Mouse (Mus musculus) heart, postnatal 0 days (tissue): ENCODE results near the gene Tbx19. TPM values are rescaled to one million over a fixed set of nuclear protein-coding genes. Genes with fewer than 3 reads are reported as not detected.
A peak's percentile ranks its signal among the peaks of the same experiment; 100 is the strongest.

ENCODE experiments used
- ATAC-seq: fragments of 200-750 bp; cut with Nextera tagmentation; 2 replicates; pipeline ENCODE4 v1.8.0; 2017; ENCODE audit warnings: low read depth, moderate number of reproducible peaks, moderate library complexity; ENCODE audit not compliant: insufficient read depth
- DNase-seq: peaks from one replicate; pipeline ENCODE4 v3.0.0-alpha.2; 2016; ENCODE audit warnings: low spot score
- H3K27ac ChIP-seq: fragments of 300-500 bp; sonication (generic); 2 replicates; pipeline ENCODE4 v1.5.1; 2014; ENCODE audit warnings: low read depth, mild to moderate bottlenecking
- H3K27me3 ChIP-seq: fragments of 300-500 bp; sonication (generic); 2 replicates; pipeline ENCODE4 v1.6.1; 2014; ENCODE audit warnings: low read length, mixed read lengths; ENCODE audit not compliant: control insufficient read depth, insufficient read depth
- H3K36me3 ChIP-seq: fragments of 300-500 bp; sonication (generic); replicated peaks from 2 replicates; pipeline ENCODE4 v1.6.1; 2014; ENCODE audit warnings: low read length, mixed read lengths; ENCODE audit not compliant: control insufficient read depth, insufficient read depth
- H3K4me1 ChIP-seq: fragments of 300-500 bp; sonication (generic); 2 replicates; pipeline ENCODE4 v1.6.1; 2014; ENCODE audit warnings: antibody characterized with exemption; ENCODE audit not compliant: control insufficient read depth, insufficient read depth
- H3K4me2 ChIP-seq: fragments of 300-500 bp; sonication (generic); 2 replicates; pipeline ENCODE4 v1.6.1; 2014; ENCODE audit warnings: low read depth, mild to moderate bottlenecking, low read length, moderate library complexity
- H3K4me3 ChIP-seq: fragments of 300-500 bp; sonication (generic); 2 replicates; pipeline ENCODE4 v1.5.1; 2014; ENCODE audit warnings: low read depth, low read length
- H3K9ac ChIP-seq: fragments of 300-500 bp; sonication (generic); replicated peaks from 2 replicates; pipeline ENCODE4 v1.6.1; 2014; ENCODE audit warnings: low read depth, low read length, mixed read lengths
- H3K9me3 ChIP-seq: fragments of 300-500 bp; sonication (generic); replicated peaks from 2 replicates; pipeline ENCODE4 v1.6.1; 2016; ENCODE audit warnings: low read length; ENCODE audit not compliant: control insufficient read depth
- CTCF ChIP-seq: IDR thresholded peaks from 2 replicates; pipeline ENCODE4 v1.5.1; 2016; ENCODE audit warnings: antibody characterized with exemption, control low read depth, low read depth
- EP300 ChIP-seq: IDR thresholded peaks from 2 replicates; pipeline ENCODE4 v1.6.1; 2016; ENCODE audit warnings: antibody characterized with exemption, low read depth
- WGBS: fragments of 180-500 bp; shearing (Covaris S2); extraction: QIAGEN DNeasy Blood & Tissue Kit; methylation state at CpG from one replicate; pipeline ENCODE4 v1.1.7; 2014; 5-methylcytosine and 5-hydroxymethylcytosine counted together
- polyA plus RNA-seq: library from polyadenylated mRNA; unstranded; fragments of >200 nt; fragmentation: Nextera tagmentation; extraction: Ambion mirVana; gene quantifications from 2 replicates; pipeline ENCODE4 v1.2.1, GENCODE M21; 2015
- total RNA-seq: library from RNA; depleted of rRNA; stranded (reverse); fragments of >200 nt; gene quantifications from 2 replicates; pipeline ENCODE4 v1.2.3, GENCODE M21; 2014; ENCODE audit warnings: low replicate concordance

Tbx19 gene
- total and polyA plus RNA-seq, 2 experiments from 2014 or later: not detected

GRCm38 (mm10) chr1:165151216-165151615 lies 9.4 kb downstream of the Tbx19 start:
- Histone ChIP-seq H3K36me3 (no peaks in the 10 kb centered on the region), H3K4me3 (no peak overlapping the region), H3K4me1 (no peaks in the 10 kb centered on the region), H3K4me2 (no peak overlapping the region), H3K27me3 (no peaks in the 10 kb centered on the region), H3K27ac (no peak overlapping the region), H3K9ac (no peak overlapping the region), H3K9me3 (no peaks in the 10 kb centered on the region)
- 45% methylated on average over 8 of the region's 8 CpGs for WGBS
- TF ChIP-seq CTCF: no peak
- TF ChIP-seq EP300: no peak
- DNase-seq: no peak
- ATAC-seq: no peak

- H3K27me3 ChIP-seq: no peaks in the 10 kb centered on the region
- no peak overlapping the region for H3K9ac ChIP-seq
- H3K4me1 ChIP-seq: no peaks in the 10 kb centered on the region
- no peaks in the 10 kb centered on the region for H3K9me3 ChIP-seq
- DNase-seq: no peak
- H3K4me2 ChIP-seq: no peak overlapping the region
- no peak for ATAC-seq
- no peaks in the 10 kb centered on the region for H3K36me3 ChIP-seq
- no peak for TF ChIP-seq EP300
- no peak for TF ChIP-seq CTCF
- no peak overlapping the region for H3K27ac ChIP-seq
- 76% methylated on average over 12 of the region's 12 CpGs for WGBS
- no peak overlapping the region for H3K4me3 ChIP-seq
Observed at GRCm38 (mm10) chr1:165142343-165142916, 18.1 kb downstream of the Tbx19 start.

GRCm38 (mm10) chr1:165140227-165140626 lies 20.3 kb downstream of the Tbx19 start:
- ATAC-seq: no peak
- DNase-seq: no peak
- TF ChIP-seq CTCF: no peak
- TF ChIP-seq EP300: no peak
- Histone ChIP-seq H3K9ac (no peak overlapping the region), H3K4me2 (no peak overlapping the region), H3K27ac (no peak overlapping the region), H3K4me1 (no peaks in the 10 kb centered on the region), H3K9me3 (no peaks in the 10 kb centered on the region), H3K4me3 (no peak overlapping the region), H3K36me3 (no peaks in the 10 kb centered on the region), H3K27me3 (no peaks in the 10 kb centered on the region)
- 45% methylated on average over 3 of the region's 3 CpGs for WGBS

GRCm38 (mm10) chr1:165133858-165134257 lies 26.7 kb downstream of the Tbx19 start:
- H3K4me3 ChIP-seq: no peak overlapping the region
- no peaks in the 10 kb centered on the region for H3K9me3 ChIP-seq
- WGBS: 52% methylated on average over 2 of the region's 2 CpGs
- H3K27me3 ChIP-seq: no peaks in the 10 kb centered on the region
- no peak for DNase-seq
- no peak overlapping the region for H3K9ac ChIP-seq
- no peak overlapping the region for H3K4me2 ChIP-seq
- H3K27ac ChIP-seq: no peak overlapping the region
- ATAC-seq: no peak
- TF ChIP-seq CTCF (no peak), EP300 (no peak)
- H3K36me3 ChIP-seq: no peaks in the 10 kb centered on the region
- no peaks in the 10 kb centered on the region for H3K4me1 ChIP-seq

GRCm38 (mm10) chr1:165133279-165133678 lies 27.3 kb downstream of the Tbx19 start:
- no peak for ATAC-seq
- Histone ChIP-seq H3K27me3 (no peaks in the 10 kb centered on the region), H3K4me1 (no peaks in the 10 kb centered on the region), H3K27ac (no peak overlapping the region), H3K9me3 (no peaks in the 10 kb centered on the region), H3K9ac (no peak overlapping the region), H3K4me3 (no peak overlapping the region), H3K4me2 (no peak overlapping the region), H3K36me3 (no peaks in the 10 kb centered on the region)
- 60% methylated on average over 5 of the region's 5 CpGs for WGBS
- no peak for TF ChIP-seq EP300
- no peak for TF ChIP-seq CTCF
- DNase-seq: no peak

- no peak overlapping the region for H3K27ac ChIP-seq
- ATAC-seq: no peak; the same call in 1 of the 2 replicates
- no peak overlapping the region for H3K9ac ChIP-seq
- DNase-seq: peak; percentile 55
- 63% methylated on average over 14 of the region's 14 CpGs for WGBS
- no peak overlapping the region for H3K4me3 ChIP-seq
- no peaks in the 10 kb centered on the region for H3K27me3 ChIP-seq
- TF ChIP-seq EP300: no peak
- TF ChIP-seq CTCF: peak; percentile 89
- H3K4me2 ChIP-seq: no peak overlapping the region
- no peaks in the 10 kb centered on the region for H3K36me3 ChIP-seq
- H3K4me1 ChIP-seq: no peaks in the 10 kb centered on the region
- H3K9me3 ChIP-seq: no peaks in the 10 kb centered on the region
Observed at GRCm38 (mm10) chr1:165132187-165132877, 28.2 kb downstream of the Tbx19 start.
